10 mouse cellular contexts compared by ENCODE assay signal in the genomic region with DNA sequence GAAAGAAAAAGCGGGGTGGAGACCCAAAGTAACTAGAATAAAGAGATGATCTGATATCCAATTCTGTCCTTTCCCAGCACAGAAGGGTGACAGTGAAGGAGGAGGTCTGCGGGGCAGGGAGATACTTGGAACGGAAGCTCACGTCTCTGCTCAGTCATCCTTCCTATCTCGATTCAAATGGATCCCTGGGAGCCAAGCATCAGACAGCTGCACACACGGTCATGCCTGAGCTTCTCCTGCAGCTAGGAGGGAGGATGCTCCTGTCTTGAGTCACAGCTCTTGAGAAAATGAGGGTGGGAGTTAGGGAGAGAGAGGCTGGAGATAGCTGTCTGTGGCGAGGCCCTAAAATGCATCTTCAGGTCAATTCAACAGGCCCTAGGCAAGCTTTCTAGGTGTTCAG. TPM values are rescaled to one million over a fixed set of nuclear protein-coding genes. Genes with fewer than 3 reads are reported as not detected.
DNase-seq lines count a peak whose midpoint lies in the region; ATAC-seq lines count a peak whose summit lies in the region.
"Had no signal": no experiment of that assay in that cellular context is flagged by ENCODE, and none has a peak within 500 bp of the region (broad histone marks: within the 10 kb centered on the region; RNA-seq: fewer than 3 reads in every experiment).

No protein-coding gene starts in this region.

- H3K27ac ChIP-seq in forebrain, embryonic 15.5 days (replicated peaks): no peak overlapping the region
- H3K27ac ChIP-seq in forebrain, embryonic 12.5 days: no peak overlapping the region
- no peak overlapping the region for H3K27ac ChIP-seq in liver, embryonic 13.5 days
- no peak overlapping the region for H3K27ac ChIP-seq in hindbrain, embryonic 12.5 days
- H3K27ac ChIP-seq in neural tube, embryonic 13.5 days (replicated peaks): no peak overlapping the region
- H3K27ac ChIP-seq: limb, embryonic 15.5 days had no signal

- H3K36me3 ChIP-seq in forebrain, embryonic 15.5 days: no peaks in the 10 kb centered on the region
- peaks cover 4% of the 10 kb centered on the region; the same call in 1 of the 2 replicates for H3K36me3 ChIP-seq in forebrain, embryonic 12.5 days (replicated peaks)
- peaks cover 98% of the 10 kb centered on the region for H3K36me3 ChIP-seq in liver, embryonic 13.5 days
- peaks cover 5% of the 10 kb centered on the region; the same call in 1 of the 2 replicates for H3K36me3 ChIP-seq in hindbrain, embryonic 12.5 days
- H3K36me3 ChIP-seq in neural tube, embryonic 13.5 days: peaks cover 20% of the 10 kb centered on the region

- H3K9me3 ChIP-seq in forebrain, embryonic 15.5 days: no peaks in the 10 kb centered on the region
- H3K9me3 ChIP-seq in forebrain, embryonic 12.5 days: no peaks in the 10 kb centered on the region
- no peaks in the 10 kb centered on the region for H3K9me3 ChIP-seq in liver, embryonic 13.5 days (replicated peaks)
- H3K9me3 ChIP-seq in hindbrain, embryonic 12.5 days (replicated peaks): no peaks in the 10 kb centered on the region
- no peaks in the 10 kb centered on the region for H3K9me3 ChIP-seq in neural tube, embryonic 13.5 days
- H3K9me3 ChIP-seq: heart, embryonic 10.5 days; limb, embryonic 15.5 days had no signal

- no peak for DNase-seq in liver, embryonic 13.5 days
- DNase-seq in liver: no peak
- no peak for DNase-seq in embryo, embryonic 10.5 days (ENCODE audit: low spot score)
- no peak for DNase-seq in retina, postnatal 1 day

- H3K27me3 ChIP-seq in forebrain, embryonic 15.5 days: no peaks in the 10 kb centered on the region
- H3K27me3 ChIP-seq in forebrain, embryonic 12.5 days: no peaks in the 10 kb centered on the region; the same call in 1 of the 2 replicates
- H3K27me3 ChIP-seq in liver, embryonic 13.5 days: no peaks in the 10 kb centered on the region
- no peaks in the 10 kb centered on the region for H3K27me3 ChIP-seq in hindbrain, embryonic 12.5 days
- H3K27me3 ChIP-seq in neural tube, embryonic 13.5 days: no peaks in the 10 kb centered on the region; the same call in 1 of the 2 replicates

- 0 out of 2 replicates have a peak overlapping the region, but pooled peaks have one; percentile 87 for H3K9ac ChIP-seq in forebrain, embryonic 15.5 days (replicated peaks)
- no peak overlapping the region for H3K9ac ChIP-seq in forebrain, embryonic 12.5 days
- no peak overlapping the region for H3K9ac ChIP-seq in liver, embryonic 13.5 days
- H3K9ac ChIP-seq in hindbrain, embryonic 12.5 days: 0 out of 2 replicates have a peak overlapping the region, but pooled peaks have one; percentile 32
- peak overlapping the region; percentile 78 for H3K9ac ChIP-seq in neural tube, embryonic 13.5 days

- no peak overlapping the region for H3K4me3 ChIP-seq in forebrain, embryonic 15.5 days
- no peak overlapping the region for H3K4me3 ChIP-seq in forebrain, embryonic 12.5 days (replicated peaks)
- H3K4me3 ChIP-seq in liver, embryonic 13.5 days (replicated peaks): no peak overlapping the region
- no peak overlapping the region for H3K4me3 ChIP-seq in hindbrain, embryonic 12.5 days
- no peak overlapping the region for H3K4me3 ChIP-seq in neural tube, embryonic 13.5 days

- WGBS in forebrain, embryonic 15.5 days: 76% methylated on average over 7 of the region's 7 CpGs
- WGBS in forebrain, embryonic 12.5 days: 76% methylated on average over 7 of the region's 7 CpGs
- 59% methylated on average over 7 of the region's 7 CpGs for WGBS in liver, embryonic 13.5 days (ENCODE audit: insufficient replicate concordance)
- WGBS in hindbrain, embryonic 12.5 days: 73% methylated on average over 7 of the region's 7 CpGs
- WGBS in neural tube, embryonic 13.5 days: 70% methylated on average over 7 of the region's 7 CpGs

- peak; percentile 30; the same call in 1 of the 2 replicates for ATAC-seq in forebrain, embryonic 15.5 days (replicated peaks)
- ATAC-seq in forebrain, embryonic 12.5 days (ENCODE audit: low FRiP score): no peak
- ATAC-seq in liver, embryonic 13.5 days (ENCODE audit: low read depth): peak; percentile 30; the same call in 1 of the 2 replicates
- ATAC-seq in hindbrain, embryonic 12.5 days (ENCODE audit: low FRiP score): 0 out of 2 replicates have a peak, but pooled peaks have one; percentile 22
- ATAC-seq in neural tube, embryonic 13.5 days (ENCODE audit: low read depth): peak; percentile 54; the same call in 1 of the 2 replicates

- peaks cover 24% of the 10 kb centered on the region for H3K4me1 ChIP-seq in forebrain, embryonic 15.5 days
- H3K4me1 ChIP-seq in forebrain, embryonic 12.5 days: peaks cover 18% of the 10 kb centered on the region; the same call in 1 of the 2 replicates
- peaks cover 18% of the 10 kb centered on the region for H3K4me1 ChIP-seq in liver, embryonic 13.5 days (replicated peaks)
- peaks cover 18% of the 10 kb centered on the region for H3K4me1 ChIP-seq in hindbrain, embryonic 12.5 days
- peaks cover 34% of the 10 kb centered on the region for H3K4me1 ChIP-seq in neural tube, embryonic 13.5 days (replicated peaks)

- no peak overlapping the region for H3K4me2 ChIP-seq in forebrain, embryonic 15.5 days (replicated peaks)
- no peak overlapping the region for H3K4me2 ChIP-seq in forebrain, embryonic 12.5 days
- H3K4me2 ChIP-seq in liver, embryonic 13.5 days: no peak overlapping the region
- no peak overlapping the region for H3K4me2 ChIP-seq in hindbrain, embryonic 12.5 days (replicated peaks)
- H3K4me2 ChIP-seq in neural tube, embryonic 13.5 days: no peak overlapping the region

RNA-seq across cellular contexts. Expression of a gene that starts 46.8 kb away (rescaled TPM):
- not detected in 2 replicates for polyA plus RNA-seq in forebrain, embryonic 15.5 days (2015; fragmentation: Nextera tagmentation; extraction: Ambion mirVana)
- polyA plus RNA-seq in forebrain, embryonic 12.5 days (2016; fragmentation: Nextera tagmentation; extraction: Ambion mirVana): 0.20 and 0.22 TPM in 2 replicates
- 0.28 and 0.65 TPM in 2 replicates for polyA plus RNA-seq in liver, embryonic 13.5 days (2015; fragmentation: Nextera tagmentation; extraction: Ambion mirVana)
- 0.12 and 0.33 TPM in 2 replicates for polyA plus RNA-seq in hindbrain, embryonic 12.5 days (2016; fragmentation: Nextera tagmentation; extraction: Ambion mirVana)
- polyA plus RNA-seq in neural tube, embryonic 13.5 days (2015; fragmentation: Nextera tagmentation; extraction: Ambion mirVana): 0.18 and 0.33 TPM in 2 replicates

Comparison
In these comparisons a context has a peak if more than half of its experiments do, and no peak if none do; other contexts are left out.
1. H3K9ac ChIP-seq: peak in forebrain, embryonic 15.5 days (single experiment), hindbrain, embryonic 12.5 days (single experiment) and neural tube, embryonic 13.5 days (single experiment); none in forebrain, embryonic 12.5 days (single experiment) and liver, embryonic 13.5 days (single experiment).